Mouse (Mus musculus) CD4-positive, CD25-positive, alpha-beta regulatory T cell, adult 4 months (primary cell): Measurements from ENCODE around the gene Nup85. TPM values are rescaled to one million over a fixed set of nuclear protein-coding genes. Genes with fewer than 3 reads are reported as not detected.
A peak's percentile ranks its signal among the peaks of the same experiment; 100 is the strongest.

Source experiments
- ATAC-seq: one replicate; pipeline ENCODE4 v1.8.0; 2017
- polyA plus RNA-seq, 2 experiments: library from polyadenylated mRNA; unstranded; fragments of 100-300 nt; shearing (Covaris generic); gene quantifications; one replicate each; pipeline ENCODE4 v1.2.1; 2017

Gene Nup85
- polyA plus RNA-seq, 2 experiments from 2014 or later: 64.4 to 82.5 TPM

DNA sequence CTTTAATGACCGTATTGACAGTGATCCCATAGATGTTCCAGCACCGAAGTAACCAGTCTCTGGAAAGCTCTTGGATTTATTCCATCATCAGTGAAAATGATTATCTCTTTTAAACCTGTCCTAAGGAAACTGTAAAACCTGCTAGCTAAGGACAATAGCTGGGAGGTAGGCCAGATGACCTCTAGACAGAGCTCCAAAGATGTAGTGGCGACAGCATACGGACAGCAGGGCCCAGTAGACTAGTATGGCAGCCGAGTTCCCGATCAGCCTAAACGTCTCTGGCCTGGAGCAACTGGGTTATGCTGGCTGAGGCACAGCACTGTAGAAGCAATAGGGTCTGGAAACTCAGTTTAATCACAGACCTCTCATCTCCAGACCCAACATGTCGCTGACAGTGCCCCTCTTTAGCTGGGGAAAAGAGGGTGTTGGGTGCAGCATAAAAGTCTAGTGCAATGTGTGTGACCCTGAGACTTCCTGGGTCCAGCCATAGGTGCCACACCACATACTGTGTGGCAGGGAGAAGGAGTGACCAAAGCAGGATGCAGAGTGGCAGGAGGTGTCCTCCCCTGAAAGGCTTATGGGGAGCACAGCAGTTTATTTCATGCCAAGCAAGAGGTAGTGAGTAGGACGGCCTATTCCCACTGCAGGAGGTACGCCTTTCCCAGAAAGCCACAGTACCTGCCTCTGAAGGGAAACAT lies 20.3 kb downstream of the Nup85 start:
- no peak for ATAC-seq

GRCm38 (mm10) chr11:115585573-115586100 lies 21.4 kb downstream of the Nup85 start:
- ATAC-seq: no peak

DNA sequence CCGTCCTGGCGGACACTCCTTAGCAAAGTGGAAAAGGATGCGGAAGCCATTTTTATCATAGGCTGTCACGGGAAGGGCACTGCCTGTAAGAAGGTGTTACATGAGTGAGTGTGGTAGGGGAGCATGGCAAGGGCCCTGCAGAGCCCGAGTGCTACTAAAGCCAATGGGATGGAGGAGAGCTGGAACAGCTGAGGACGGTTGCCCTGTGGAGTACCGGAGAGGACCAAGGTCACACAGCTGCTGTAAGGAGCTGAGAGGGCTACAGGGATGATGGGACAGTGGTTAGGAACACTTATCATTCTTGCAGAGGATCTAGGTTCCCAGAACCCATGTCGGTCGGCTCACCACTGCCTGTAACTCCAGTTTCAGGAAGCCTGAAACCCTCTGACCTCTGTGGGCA lies 22.2 kb downstream of the Nup85 start:
- ATAC-seq: no peak

DNA sequence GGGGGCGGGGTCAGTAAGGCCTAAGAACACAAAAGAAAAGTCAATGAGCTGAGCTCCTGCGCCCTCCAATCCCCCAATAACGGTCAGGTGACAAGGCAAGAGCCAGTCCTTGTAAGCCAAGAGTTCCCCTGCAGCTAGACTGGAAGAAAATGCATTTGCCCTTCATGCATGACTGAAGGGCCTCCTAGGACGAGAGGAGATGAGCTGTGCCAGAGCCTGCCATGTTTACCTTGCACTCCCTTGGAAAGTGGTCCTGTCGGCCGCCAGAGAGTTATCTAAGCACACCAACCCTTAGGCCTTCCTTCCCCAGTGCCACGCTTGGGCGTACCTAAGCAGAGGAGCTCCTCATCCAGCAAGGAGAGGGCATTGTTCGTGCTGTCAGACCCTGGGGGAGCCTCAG lies 23.8 kb downstream of the Nup85 start:
- ATAC-seq: no peak

GRCm38 (mm10) chr11:115590526-115591075 lies 26.4 kb downstream of the Nup85 start:
- no peak for ATAC-seq

DNA sequence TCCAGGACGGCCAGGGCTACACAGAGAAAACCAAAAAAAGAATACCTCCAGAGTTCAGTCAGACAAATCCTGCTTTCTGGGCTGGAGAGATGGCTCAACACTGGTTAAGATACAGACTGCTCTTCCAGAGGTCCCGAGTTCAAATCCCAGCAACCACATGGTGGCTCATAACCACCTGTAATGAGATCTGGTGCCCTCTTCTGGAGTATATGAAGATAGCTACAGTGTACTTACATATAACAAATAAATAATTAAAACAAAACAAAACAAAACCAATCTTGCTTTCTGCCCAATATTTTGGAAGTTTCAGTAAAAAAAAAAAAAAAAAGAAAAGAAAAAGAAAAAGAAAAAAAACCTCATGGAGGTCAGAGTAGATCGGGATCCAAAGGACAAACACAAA lies 31.0 kb downstream of the Nup85 start:
- ATAC-seq: no peak

DNA sequence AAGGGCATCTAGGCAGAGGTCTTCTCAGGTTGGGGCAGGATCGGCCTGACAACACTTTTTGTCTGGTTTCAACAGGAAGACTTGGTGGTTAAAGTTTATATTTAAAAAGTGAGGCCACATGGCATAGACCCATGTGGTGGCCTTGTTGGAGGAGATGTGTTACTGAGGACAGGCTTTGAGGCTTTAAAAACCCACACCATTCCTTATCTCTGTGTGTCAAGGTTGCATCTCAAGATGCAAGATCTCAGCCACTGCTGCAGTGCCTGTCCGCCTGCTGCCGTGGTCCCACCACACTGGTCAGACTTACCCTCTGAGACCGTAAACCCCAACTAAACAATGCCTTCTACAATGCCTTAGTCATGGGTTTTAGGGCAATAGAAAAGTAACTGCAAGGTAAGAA lies 34.1 kb downstream of the Nup85 start:
- no peak for ATAC-seq

DNA sequence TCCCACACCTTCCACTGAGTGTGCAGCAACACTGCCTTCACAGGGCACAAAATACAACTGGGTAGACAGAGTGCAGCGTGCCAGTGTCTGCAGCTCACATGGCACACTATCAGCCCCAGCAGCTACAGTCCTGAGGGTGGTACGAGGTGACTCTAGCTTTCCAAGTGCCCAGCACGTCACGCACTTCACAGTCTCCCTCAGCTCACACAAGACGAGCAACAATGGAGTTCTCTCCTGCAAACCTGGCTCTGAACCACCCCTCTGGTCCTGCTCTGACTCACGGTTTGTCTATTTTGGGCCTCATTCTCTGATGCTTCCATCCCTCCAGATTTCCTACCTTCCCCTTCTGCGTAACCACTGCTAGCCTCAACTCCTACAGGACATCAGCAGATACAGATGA lies 35.5 kb downstream of the Nup85 start:
- no peak for ATAC-seq

DNA sequence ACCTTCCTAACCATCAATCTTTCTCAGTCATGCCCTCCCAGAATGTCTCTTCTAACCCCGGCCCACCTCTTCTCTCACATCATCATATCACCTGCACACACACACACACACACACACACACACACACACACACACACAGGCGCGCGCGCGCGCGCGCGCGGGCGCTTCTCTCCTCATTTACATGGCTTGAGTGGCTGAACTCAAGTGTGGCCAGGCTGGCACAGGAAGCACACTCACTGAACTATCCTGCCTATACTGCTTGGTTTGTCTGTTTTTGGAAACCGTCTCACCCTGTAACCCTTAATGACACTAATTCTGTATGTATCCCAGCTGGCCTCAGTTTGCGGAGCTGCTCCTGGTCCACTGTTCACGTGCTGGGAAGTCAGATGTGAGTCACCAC lies 36.5 kb downstream of the Nup85 start:
- no peak for ATAC-seq

DNA sequence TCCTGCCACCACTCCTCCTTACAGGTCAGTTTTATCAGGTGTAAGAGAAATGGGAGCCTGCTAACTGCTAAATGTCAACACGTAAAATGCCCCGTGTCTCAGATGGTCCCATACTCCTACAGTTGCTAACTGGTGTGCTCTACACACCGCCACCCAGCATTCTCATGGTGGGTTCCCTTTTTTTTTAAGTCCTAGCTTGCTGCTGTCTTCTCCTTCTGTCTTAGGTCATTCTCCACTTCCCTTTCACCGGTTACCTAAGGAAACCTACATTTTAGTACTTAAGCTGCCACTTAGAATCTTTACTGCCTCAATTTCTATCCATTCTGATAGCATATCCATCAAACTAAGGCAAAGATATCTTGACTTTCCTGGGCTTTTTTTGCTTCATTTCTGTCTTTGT lies 36.9 kb downstream of the Nup85 start:
- no peak for ATAC-seq

DNA sequence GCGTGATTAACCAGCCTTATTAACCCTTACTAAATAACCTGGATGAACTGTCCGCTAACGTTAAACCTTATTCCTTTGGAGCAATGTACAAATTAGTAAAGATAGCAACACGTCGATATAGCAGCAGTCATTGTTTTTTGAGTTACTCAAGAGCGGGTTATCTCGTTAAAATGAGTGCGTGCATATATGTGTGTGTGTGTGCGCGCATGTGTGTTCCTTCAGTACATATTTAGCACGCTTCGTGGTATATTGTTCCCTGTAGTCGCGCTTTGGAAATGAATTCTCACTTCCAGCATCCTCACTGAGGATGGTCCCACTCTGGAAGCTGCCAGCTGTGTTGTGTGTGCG lies 38.9 kb downstream of the Nup85 start:
- ATAC-seq: no peak

DNA sequence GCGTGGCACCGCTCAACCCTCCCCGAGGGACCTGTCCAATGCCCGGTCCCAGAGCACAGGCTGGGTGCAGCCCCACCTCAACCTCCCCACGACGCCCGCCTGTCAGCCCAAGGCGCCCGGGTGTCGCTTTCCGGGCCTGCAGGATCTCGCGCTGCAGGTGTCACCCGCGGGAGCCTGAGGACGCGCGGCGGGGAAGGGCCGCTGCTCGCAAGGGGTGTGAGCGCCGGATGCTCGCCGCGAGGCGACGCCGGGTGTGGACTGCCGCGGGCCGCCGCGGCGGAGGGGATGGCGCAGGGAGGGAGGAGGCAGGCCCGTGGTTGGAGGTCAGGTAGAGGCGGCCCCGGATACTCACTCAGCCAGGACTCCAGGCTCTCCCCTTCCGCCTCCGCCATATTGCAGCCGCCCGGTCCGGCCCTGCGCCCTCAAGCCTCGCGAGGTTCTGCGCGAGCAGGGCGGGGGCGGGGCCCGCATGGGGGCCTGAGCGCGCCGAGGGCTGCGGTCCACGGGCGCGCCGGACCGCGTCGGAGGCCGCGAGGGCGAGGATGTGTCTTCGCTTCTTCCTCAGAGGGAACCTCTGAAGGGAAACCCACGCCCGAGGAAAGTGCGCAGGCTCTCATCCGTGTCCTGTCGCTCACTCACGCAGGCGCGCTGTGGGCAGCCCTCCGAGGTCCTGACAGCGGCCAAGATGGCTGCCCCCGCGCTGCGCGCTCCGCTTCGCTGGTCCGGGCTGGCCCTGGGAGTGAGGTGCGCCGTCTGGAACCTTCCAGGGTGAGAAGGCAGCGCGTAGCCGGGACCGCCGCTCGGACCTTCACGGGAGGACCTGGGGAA lies 39.5 kb downstream of the Nup85 start, which contains the start of the genes Mrps7 and Gga3:
TSS of gene Mrps7 (plus strand) at position 450 of the 828 bp plus-strand sequence.
TSS of gene Gga3 (minus strand) at position 576 of the 828 bp plus-strand sequence.
- ATAC-seq: peak; percentile 95

DNA sequence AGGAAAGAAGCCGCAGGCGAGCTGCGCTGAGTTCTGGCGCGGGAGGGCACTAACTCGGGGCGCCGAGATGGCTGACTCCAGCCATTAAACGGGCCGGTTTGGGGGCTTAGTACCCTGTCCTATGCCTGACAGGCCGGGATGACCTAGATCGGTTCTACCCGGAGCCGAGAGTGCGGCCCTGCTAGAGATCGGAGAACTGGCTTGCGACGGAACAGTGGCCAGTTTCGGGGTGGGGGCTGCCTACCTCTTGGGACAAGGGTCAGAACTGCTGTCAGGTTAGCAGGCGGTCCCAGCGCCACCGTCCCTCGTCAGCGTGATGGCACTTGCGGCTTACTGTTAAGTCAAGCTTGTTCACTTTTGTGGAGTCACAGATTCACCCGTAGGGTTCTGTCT lies 40.1 kb downstream of the Nup85 start:
- ATAC-seq: no peak

DNA sequence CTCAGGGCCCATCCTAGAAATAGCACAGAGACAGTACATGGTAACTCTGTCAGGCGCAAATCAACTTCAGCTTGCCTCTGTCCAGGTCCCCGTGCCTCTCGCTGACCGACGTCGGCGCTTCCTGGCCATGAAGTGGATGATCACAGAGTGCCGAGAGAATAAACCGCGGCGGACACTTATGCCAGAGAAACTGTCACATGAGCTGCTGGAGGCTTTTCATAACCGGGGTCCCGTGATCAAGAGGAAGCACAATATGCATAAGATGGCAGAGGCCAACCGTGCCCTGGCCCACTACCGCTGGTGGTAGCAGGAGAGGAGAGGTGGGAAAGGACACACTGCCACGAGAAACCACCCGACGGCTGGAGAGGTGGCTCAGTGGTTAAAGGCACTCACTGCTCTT lies 42.5 kb downstream of the Nup85 start:
- no peak for ATAC-seq

DNA sequence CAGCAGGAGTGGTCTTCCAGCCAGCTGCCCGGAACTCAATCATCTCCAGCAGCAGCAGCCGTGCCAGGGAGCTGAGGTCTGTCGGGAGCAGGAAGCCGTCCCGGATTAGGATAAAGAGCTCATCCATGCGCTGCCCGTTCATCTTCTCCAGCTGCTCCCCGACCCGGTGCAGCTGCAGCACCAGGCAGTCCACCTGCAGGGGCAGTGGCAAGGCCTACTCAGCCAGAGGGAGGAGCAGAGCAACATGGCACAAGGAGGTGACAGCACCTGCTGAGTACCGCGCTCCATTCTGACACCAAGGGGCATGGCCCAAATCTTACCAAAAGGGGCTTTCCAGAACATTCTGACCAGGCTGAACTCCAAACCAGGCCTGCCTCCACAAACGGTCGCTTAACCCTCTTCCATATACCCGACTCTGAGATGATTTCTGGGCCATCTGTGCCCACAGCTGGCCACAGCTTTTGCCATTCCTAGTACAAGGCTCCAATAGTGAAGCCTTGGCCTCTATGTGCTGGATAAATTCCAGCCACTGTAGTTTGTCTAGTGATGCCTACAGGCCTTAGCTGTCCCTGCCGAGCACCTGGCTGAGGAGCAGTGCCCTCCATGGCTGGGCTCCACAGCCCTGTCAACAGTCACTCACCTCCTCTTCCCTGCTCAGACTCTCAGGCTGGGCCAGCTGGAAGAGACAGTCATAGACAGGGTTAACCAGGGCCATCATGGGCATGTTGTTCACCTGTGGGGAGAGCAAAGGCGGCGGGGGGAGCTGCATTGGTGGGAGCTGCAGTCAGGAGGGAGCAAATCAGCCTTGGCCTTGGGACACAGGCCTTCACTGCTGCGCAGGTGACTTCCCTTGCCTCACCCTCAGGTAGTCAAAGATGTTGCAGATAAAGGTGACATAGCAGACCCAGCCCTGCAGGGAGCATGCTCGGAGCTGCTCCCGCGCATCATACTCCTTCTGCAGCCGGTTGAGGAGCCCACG lies 44.5 kb downstream of the Nup85 start:
- ATAC-seq: no peak

DNA sequence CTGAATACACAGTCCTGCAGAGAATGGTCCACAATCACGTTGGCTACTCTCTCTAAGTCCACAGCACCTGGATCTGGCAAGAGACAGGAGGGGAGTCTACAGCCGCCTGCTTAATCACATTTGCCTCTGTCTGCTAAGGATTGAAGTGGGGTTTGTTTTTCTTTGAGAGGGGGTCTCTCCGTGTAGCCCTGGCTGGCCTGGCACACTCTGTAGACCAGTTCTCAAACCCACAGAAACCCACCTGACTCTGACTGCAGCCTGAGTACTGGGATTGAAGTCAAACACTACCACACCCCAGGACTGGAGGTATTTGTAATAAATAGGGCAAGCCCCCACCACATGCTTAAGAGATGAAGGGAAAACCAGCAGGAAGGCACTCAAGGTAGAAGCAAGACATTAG lies 45.3 kb downstream of the Nup85 start:
- no peak for ATAC-seq

DNA sequence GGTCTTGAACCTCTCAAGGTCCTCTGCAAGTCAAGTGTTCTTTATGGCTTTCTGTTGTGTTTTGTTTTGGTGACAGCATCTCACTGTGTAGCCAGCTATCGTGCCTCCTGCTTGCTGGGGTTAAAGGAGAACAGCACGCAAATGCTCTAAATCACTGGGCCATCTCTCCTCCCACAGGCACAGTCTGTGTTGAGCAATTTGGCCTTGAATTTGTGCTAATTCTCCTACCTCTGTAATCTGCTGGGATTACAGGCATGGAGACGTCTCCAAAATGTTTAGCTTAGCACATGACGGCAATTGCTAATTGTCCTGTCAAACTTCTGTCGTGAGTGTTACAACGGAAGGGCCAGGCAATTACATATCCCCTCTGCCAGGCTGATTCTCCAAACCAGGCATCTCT lies 46.9 kb downstream of the Nup85 start:
- ATAC-seq: no peak

- ATAC-seq: no peak
Observed at GRCm38 (mm10) chr11:115612059-115612409, 47.8 kb downstream of the Nup85 start.

- ATAC-seq: peak; percentile 88
Observed at GRCm38 (mm10) chr11:115612410-115613137, 48.3 kb downstream of the Nup85 start, which contains the start of gene Mif4gd. Mif4gd (minus strand) TSS chr11:115612969.

DNA sequence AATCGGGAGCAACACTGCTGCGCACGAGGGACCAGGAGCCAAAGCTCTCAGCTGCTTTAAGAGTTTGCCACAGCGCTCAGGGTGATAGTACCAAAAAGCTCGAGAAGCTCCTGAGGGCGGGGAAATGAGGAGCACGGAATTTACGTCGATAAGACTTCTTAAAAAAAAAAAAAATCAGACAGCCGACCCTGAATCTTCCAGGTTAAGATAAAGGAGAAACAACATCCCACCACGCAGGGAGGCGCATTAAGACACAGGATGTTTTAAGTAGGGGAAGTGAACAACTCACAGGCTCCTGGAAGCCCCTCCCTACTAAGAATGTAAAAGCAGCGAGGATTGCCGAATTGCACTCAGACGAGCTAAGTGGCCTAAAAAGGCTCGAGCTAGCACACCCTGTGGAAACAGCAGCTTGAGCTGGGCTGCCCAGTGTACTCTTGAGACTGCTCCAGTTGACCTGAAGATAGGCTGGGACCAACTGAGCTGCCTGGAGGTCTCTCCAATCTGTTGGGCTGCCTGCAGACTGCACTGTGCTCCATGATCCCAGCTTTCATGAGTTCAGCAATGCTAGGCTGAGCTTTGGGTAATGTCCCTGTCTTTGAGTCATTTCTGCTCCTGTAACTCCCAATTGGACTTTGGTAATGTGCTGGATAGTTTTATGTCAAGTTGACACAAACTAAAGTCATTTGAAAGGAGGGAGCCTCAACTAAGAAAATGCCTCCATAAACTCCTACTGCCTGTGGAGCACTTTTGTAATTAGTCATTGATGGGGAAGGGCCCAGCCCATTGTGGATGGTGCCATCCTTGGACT lies 49.1 kb downstream of the Nup85 start:
- peak; percentile 59 for ATAC-seq
